Mouse (Mus musculus) Muller cell, postnatal 12 days (primary cell): Measurements from ENCODE around the gene Mrpl16.

ENCODE experiments used
- DNase-seq: peaks from one replicate; pipeline ENCODE4 v3.0.0-alpha.2; 2015; ENCODE audit errors: inconsistent ontology term

Gene Mrpl16

DNA sequence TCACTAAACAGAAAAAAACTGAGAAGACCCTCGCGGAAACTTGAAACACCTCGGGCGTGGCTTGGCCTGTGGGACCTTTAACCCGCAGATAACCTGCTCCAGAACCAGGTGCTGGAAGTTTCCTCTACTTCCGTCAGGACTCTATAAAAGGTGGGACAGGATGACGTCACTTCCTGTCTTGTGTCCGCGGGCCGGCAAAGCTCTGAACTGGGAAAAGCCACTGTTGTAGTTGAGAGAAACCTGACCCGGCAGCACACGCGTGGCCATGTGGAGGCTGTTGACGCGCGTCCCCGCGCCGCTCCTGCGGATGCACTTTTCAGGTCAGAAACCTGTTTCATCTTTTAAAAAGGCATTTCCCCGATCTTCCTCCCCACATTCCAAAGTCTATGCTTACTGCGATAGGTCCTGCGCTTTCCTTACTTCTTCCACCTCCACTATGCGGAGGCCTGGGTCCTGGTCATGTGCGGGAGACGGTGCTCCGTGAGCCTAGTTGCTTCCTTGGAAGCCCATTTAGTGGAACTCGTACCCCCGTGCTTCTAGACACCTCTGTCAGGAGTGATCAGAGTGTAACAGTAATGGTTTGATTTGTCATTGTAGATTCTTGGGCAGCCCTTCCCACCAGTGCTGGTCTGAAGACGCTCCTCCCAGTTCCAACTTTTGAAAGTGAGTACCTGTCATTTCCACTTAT is at the start of gene Mrpl16:
Gene Mrpl16, plus strand, starts transcription at position 187 of the 688 bp plus-strand sequence.
- DNase-seq = peak; percentile 85

DNA sequence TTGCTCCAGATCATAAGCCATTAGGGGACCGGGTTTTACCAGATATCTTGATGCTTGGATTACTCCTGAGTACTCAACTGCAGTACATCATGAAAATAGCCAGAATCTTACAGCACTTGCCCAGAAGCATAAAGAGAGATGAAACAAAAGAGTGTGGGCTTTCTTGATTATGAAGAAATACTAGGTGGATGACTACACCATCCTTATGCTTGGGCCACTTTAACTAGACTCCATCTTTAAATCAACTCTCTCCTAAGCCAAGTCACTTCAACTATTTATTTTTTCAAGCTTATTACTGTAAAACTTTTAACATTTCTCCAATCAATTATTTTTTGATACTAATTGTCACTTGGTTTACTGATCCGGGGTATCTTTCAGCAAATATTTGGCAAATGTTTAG is 46.3 kb upstream of the Mrpl16 start:
- no peak for DNase-seq

DNA sequence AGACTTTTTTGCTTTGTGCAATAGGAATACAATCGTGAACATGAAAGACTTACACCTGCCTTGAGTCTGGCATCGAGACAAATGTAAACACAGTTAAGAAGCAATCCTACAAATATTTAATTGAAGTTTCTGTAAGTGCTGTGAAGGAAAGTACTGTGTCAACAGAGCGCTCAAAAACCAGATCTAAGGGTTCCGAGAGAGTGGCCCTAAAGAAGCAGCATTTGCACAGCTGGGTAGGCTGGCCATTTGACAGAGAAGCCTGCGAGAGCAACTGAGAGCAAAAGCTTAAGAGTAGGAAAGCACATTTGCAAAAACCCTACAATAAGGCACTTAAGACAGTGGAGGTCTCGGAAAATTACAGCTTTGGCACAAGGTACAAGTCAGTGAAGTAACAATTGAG is 45.9 kb upstream of the Mrpl16 start:
- DNase-seq = no peak

DNA sequence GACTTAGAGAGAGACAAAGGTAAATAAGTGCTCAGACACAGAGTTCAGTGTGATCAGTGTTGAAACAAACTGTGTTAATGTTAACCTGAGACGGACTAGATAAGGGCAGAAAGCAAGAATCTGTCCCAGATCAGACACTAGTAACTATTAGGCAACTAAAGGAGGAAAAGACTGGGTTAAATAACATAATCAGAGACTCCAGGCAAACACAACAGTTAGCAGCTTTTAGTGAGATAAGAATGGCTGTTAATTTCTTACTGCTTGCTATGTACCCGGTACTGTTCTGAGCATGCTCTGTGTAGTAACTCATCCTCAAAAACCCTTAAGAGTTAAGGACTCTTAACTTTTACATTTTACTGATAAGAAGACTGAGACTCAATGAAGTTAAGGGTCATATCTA is 44.3 kb upstream of the Mrpl16 start:
- no peak for DNase-seq

DNA sequence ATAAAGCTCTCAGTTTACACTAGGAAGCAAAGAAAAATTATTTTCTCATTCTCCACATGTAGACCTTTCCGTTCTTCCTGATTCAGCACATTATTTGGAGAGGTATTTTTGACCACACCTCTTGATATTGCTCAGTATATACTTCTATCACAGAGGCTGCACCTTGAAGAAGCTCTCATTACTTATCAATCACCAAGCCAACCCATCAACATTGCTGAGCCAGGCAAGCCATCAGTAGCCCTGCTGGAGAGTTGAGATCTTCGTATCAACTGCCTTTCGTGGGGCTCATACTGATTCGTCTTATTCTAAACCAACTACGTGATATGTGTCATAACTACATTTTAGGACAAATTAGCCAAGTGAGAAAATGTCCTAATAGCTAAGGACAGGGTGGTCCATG is 42.9 kb upstream of the Mrpl16 start:
- no peak for DNase-seq

DNA sequence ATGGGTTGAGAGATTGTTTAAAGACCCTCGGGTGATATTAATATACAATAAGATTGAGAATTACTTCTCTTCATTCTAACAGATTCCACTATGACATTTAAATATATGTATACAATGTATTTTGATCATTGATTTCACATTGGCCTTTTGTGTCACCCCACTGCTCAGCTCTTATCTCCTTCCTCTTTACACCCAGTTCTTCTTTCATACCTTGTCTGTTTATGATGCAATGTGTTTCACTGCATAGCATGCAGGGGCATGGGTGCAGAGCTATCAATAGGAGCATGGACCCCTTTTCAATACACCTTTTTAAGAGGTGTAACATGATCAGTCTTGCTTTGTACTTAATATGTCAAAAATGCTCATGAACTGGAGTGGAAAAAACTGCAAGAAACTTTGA is 39.9 kb upstream of the Mrpl16 start:
- no peak for DNase-seq

DNA sequence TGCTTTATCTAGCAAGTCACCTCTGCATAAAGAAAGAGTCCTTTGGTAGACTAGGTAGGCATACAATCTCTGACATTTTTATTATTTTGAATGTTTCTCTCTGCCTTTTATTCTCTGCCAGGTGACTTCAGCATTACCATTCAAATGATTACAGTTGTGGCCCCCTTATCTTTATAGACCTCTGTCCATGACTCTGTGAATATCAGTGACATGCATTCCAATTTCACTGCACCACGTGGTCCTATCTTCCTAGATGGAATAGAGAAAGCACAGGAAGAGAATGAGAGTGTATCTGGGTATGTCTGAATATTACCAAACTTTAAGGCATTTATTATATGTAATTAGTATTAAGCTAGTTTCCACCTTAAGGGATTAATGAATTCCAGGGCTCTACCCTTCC is 33.7 kb upstream of the Mrpl16 start:
- no peak for DNase-seq

DNA sequence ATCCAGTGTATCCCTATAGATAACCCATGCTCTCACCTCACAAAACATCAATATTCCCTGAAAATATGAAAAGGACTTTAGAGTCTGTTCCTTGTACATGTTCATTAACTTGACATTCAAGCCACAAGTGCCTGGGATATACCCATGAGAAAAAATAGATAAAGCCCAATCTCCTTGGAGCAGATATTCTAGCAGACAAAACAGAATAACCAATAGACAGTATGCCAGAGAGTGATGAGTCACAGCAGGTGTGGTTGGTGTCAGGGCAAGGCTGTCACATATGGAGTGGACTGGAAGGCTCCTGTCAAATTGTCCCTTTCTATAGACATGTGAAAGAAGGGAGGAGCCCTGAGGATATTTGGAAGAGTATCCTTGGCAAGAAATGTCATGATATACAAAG is 24.5 kb upstream of the Mrpl16 start:
- DNase-seq = no peak

DNA sequence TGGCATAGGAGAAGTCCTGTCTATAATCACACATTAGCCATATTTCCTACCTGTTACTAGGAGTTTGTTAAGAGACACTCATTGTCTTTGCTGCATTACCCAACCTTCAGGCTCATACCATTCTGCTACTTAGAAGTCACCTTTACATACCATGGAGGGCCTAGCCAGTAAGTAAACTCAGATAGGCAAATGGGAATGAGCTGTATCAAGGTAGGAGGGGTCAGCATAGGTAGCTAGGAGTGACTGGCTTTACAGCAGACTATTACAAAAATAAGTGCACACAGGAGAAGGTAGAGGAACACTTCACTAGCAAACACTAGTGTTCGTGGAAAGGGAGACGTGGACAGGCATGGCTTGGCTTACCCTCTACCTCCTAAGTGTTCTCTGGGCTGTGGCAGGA is 22.9 kb upstream of the Mrpl16 start, which contains the start of gene Gif:
Gene Gif, plus strand, starts transcription at position 257 of the 400 bp plus-strand sequence.
- DNase-seq = no peak

DNA sequence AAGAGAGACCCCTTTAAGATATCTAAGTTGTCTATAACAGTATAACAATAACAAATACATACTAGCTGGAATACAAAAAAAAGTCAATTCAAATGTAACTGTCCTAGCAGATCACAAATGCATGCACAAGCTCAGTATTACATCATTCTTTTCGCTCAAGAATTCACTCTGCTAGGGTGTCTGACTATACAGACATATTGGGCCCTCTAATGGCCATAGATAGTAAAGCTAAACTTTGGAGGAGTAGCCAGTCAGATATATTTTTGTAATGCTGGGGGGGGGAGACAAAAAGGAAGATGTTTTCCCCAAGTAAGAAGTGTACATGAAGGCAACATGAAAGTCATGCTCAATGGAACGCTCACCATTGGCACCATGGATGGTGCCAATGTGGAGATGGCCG is 5.1 kb upstream of the Mrpl16 start:
- no peak for DNase-seq

DNA sequence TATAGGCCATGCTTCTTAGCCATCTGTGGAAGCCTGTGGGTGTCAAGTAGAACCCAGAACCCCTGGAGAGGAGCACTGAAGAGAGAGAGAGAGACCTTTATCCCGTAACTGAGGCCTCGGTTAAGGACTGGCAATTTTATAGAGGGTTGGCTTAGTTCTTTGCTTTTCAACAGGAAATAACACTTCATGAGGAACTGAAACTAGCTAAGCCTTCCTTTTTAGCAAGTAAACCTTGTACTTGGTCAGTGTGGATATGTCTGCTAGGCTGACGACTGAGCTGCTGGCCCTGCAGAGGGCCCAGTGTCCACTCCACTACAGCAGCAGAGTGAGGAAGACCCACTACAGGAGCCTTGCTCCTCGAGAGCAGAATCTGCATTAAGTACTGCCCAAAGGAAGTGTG is 3.8 kb upstream of the Mrpl16 start:
- no peak for DNase-seq

DNA sequence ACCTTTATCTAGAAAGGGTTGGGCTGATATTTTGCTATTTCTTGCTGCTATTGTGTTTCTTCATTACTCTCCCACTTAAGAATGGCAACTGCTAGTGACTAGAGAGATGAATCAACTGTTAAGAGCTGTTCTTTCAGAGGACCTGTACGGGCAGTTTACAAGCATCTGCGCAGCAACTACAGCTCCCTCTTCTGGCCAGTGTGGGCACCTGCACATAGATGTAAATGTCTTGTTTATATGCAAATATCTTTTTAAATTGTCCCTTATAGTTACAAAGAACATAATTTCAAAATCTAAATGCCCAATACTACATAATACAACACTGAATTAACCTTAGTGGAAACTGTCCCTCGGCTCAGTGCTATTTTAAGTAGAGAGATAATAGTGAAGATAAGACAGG is 2.0 kb upstream of the Mrpl16 start:
- peak; percentile 21 for DNase-seq

DNA sequence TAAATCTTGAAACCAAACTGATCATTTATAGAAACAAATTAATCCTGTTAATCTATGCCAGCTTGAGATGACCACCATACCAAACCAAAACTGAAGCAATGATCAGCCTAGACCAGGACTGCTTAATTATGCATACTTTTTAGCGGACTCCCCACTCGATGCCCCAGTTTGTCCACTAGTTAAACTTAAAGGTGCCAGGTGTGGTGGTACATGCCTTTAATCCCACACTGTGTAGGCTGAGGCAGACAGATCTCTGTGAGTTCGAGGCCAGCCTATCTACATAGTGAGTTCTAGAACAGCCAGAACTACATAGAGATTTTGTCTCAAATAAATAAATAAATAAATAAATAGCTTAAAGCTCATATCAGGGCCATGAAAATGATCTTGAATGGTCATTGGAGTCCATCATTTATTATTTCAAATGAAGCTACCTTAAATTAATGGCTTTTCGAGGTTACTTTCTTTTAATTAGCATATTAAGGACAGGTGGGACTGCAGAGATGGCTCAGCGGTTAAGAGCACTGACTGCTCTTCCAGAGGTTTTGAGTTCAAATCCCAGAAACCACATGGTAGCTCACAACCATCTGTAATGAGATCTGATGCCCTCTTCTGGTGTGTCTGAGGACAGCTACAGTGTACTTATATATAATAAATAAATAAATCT is 802 bp upstream of the Mrpl16 start:
- DNase-seq = no peak

DNA sequence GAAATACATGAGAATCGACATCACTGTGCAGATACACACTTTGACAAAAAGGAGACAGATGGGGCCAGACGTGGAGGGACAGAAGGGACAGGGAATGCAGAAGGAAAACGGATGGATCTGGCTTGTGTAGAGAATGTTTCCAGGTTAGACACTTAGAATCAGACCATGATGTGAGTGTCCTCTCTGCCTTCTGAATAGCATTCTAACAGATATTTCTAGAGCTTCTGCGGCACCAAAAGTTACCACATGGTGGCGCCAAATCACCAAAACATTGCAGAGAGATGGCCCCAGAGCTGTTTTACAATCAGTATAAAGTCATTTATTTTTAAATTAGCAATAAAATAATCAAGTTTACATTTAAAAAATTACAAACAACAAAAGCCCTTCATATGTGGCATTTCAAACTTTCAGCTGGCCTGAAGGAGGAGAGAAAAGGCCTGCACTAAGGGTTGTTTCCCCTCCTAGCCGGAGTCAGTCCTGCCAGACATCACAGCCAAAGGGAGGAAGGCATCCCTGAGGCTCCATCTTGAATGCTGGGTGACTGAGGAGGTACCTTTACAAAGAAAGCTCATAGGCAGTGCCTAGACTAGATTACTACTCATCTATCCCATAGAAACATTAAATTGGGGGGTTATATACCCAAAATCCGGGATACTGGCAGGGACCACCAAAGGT is 7.1 kb downstream of the Mrpl16 start:
- DNase-seq = peak; percentile 24

DNA sequence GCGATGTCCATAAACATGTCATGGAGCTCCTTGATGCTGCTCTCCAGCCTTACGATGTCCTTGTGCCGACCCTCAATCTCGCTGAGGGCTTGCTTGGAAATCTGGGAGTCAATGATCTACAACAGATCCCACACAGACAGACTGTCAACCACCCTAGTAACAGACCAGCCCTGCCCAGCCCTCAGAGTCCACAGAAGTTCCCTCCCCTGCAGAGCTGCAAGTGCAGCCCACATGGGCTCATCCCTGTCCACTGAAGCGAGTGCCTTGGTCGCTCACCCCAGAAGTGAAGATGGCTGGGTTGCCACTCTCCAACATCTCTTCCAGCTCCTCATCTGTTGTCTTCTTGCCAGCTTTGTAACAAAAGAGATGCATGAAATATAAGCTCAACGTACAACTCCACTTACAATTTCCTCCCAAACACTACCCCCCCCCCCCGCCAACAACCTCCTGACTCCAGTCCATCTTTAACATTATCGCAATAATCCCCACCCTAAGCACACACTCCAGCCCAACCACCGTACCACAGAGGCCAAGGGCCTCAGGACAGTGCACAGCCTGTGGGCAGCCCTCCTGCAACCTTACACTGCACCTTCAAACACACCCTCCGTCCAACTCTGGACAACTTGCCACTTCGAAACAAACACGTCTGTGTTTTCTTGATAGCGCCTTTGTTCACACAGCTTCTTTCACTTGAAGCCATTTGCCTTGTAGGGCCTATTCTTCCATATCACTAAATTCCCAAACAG is 15.4 kb downstream of the Mrpl16 start:
- DNase-seq = no peak

DNA sequence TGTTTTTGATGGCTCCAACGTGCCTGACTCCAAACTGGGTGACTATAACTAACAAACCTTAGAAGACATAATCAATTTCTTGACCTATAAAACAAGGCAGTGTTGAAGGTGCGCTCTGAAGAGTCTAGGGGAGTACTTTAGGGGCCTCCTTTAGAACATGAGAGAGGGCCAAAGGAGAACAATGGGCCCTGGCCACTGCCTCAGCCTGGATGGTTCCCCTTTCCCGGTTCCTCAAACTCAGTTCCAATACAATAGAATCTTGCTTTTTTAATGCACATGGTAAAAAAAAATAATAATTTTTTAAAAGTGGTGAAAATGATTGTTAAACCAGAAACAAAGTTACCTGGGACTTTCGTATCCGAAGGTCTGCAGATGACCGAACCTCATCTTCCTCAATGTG is 17.6 kb downstream of the Mrpl16 start:
- no peak for DNase-seq

DNA sequence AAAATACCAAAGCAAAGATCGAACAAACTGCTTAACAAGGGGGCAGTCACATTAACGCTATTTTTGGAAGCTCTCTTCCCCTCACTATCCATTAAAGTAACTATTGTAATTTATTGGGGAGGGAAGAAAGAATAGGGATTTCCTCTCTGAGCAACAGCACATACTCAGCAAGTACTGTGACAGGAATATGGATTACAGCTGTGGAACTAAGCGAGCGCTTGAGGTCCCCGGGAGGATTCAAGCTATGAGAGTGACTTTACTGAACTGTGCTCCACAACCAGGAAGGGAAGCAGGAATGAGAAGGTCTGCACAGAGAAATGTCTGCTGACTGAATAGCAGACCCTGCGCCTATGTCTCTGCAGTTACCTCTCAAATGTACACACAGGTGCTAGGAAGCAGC is 18.7 kb downstream of the Mrpl16 start:
- DNase-seq = no peak

DNA sequence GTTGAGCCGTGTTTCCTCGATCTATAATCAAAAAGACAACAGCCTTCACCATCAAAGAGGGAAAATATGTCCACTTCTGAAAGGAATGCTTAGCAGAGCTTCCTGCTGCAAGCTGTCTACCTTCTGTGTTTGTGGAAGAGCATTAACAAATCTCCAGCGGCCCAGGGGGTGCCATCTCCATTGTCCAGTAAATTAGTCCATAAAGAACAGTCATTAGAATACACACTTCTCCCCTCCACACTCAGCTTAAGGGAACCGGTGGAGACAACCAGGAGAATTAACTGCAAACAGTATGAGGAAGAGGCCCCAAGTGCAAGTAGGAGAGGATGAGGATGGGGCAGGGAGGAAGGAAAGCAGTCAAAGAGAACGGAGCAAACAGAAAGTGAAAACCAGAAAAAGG is 21.6 kb downstream of the Mrpl16 start:
- DNase-seq = no peak

DNA sequence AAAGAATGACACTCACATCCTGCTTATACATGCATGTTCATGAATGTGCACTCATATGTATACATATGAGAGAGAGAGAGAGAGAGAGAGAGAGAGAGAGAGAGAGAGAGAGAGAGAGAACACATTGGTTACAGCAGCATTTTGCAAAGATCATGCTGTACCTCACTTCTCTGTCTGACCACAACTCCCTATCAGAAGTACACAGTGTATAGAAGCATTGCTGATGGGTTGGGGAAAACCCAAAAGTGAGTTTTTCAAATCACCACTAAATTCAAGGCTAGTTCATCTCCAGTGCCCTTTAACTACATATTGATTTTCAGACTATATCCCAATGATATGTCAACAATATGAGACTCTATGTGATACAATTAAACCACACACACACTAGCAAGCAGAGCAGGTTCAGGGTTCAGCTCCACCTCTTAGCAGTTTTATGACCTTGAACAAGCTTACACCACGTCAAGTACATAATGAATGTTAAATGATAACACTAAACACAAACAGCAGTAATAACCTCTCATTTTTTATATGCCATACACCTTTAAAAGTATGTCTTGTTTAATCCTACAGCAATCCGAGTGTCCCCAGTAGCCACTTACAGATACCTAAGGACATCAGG is 23.7 kb downstream of the Mrpl16 start:
- no peak for DNase-seq

DNA sequence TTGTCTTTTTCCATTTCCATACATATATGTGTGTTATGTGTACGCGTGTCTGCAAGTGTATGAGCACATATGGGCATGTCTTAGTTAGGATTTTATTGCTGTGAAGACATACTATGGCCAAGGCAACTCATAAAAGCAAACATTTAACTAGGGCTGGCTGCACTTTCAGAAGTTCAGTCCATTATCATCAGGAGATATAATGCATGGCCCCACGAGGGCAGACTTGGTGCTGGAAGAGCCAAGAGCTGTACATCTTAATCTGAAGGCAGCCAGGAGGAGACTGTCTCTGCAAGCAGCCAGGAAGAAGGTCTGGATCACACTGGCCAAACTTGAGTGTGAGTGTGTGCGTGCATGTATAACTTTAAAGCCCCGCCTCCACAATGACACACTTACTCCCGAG is 24.3 kb downstream of the Mrpl16 start:
- DNase-seq = no peak

DNA sequence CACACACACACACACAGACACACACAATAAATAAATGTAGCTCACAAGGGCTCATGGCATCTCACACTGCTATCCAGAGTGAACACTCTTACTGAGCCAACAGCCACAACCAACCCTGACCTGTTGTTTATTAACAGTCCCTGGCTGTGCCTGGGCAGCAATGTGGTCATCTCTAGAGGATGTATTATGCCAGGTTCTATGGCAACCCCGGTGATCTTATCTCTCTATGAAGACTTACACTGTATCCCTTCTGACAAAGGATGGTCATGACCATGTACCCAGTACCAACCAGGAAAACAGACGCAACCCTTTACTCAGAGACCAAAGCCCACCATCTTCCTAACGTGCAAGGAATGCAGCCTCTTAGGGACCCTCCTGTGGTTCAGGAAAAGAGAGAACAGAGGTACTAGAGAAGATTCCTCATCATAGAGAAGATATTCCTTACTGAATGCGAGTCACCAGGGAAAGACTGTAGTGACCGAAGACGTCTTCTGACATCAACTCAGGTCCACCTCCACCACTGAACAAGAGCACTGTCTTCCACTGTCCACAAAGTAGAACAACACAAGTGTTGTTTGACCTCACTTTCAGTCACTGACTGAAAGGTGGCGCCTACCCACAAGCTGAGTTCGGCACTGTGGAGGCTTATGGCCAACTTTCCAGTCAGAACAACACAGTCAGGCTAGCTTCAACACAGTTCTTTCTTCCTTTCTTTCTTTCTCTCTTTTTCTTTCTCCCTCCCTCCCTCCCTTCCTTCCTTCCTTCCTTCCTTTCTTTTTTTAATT is 30.5 kb downstream of the Mrpl16 start:
- DNase-seq = no peak
